Mouse (Mus musculus) kidney, adult 2 months (tissue): ENCODE results near the gene Stx3.

Experiments
- CTCF ChIP-seq: fragments of 200-500 bp; conservative IDR thresholded peaks from 2 replicates; pipeline ENCODE4 v1.5.1; 2011; ENCODE audit warnings: low read depth, mild to moderate bottlenecking, control low read depth, low read length, moderate library complexity, mixed read lengths; ENCODE audit not compliant: insufficient read depth, insufficient read length
- POLR2A ChIP-seq: fragments of 200-500 bp; IDR thresholded peaks from one replicate; pipeline ENCODE4 v1.6.1; 2011; ENCODE audit warnings: low read depth, low read length, control low read depth

DNA sequence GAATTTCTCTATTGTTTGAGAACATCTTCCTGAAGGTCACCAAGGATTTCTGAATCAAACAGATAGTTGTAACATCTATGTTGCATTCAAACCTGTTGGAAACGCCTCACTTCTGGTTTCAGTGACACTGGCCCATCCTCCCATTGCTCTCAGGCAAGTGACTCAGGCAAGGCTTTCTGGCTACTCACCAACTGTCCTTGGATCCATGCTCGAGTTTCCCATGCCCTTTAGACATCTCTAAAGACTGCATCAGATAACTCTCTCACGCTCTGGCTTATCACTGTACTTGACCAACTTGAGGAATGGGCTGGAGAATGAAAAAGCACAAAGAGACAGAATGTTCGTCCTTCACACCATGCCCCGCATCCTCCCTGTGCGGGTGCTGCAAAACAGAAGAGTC is 37.3 kb upstream of the Stx3 start:
- TF ChIP-seq POLR2A (no peak), CTCF (no peak)
